Mouse (Mus musculus): ENCODE results near the gene 4930579F01Rik. TPM values are rescaled to one million over a fixed set of nuclear protein-coding genes. Genes with fewer than 3 reads are reported as not detected.

4930579F01Rik gene
- polyA plus RNA-seq, 1 experiment from 2014 or later = not detected

- Histone ChIP-seq H3K4me1 (ENCODE audit: control insufficient read depth, insufficient read depth, low read depth, low read length) (no peaks in the 10 kb centered on the region), H3K4me3 (ENCODE audit: low read length) (no peak overlapping the region; the same call in 1 of the 2 replicates), H3K9ac (ENCODE audit: low read depth, low read length) (peak overlapping the region; percentile 39; the same call in 1 of the 2 replicates), H3K9me3 (ENCODE audit: control insufficient read depth, low read length) (no peaks in the 10 kb centered on the region), H3K27ac (ENCODE audit: low read depth, low read length) (no peak overlapping the region), H3K27me3 (replicated peaks; ENCODE audit: control insufficient read depth, insufficient read depth, low read length) (no peaks in the 10 kb centered on the region), H3K36me3 (ENCODE audit: control insufficient read depth, insufficient read depth, low read length) (no peaks in the 10 kb centered on the region), H3K4me2 (ENCODE audit: low read length) (peak overlapping the region; percentile 49)
- WGBS = 62% methylated on average over 7 of the region's 7 CpGs
- peak; percentile 22; the same call in 1 of the 2 replicates for ATAC-seq
Measured at GRCm38 (mm10) chr3:138198722-138199068, 5.1 kb upstream of the 4930579F01Rik start.

- Histone ChIP-seq H3K9me3 (ENCODE audit: control insufficient read depth, low read length) (no peaks in the 10 kb centered on the region), H3K36me3 (ENCODE audit: control insufficient read depth, insufficient read depth, low read length) (no peaks in the 10 kb centered on the region), H3K27me3 (replicated peaks; ENCODE audit: control insufficient read depth, insufficient read depth, low read length) (no peaks in the 10 kb centered on the region), H3K4me1 (ENCODE audit: control insufficient read depth, insufficient read depth, low read depth, low read length) (no peaks in the 10 kb centered on the region), H3K4me2 (ENCODE audit: low read length) (peak overlapping the region; percentile 49), H3K4me3 (ENCODE audit: low read length) (peak overlapping the region; percentile 23), H3K9ac (ENCODE audit: low read depth, low read length) (peak overlapping the region; percentile 39), H3K27ac (ENCODE audit: low read depth, low read length) (no peak overlapping the region)
- peak; percentile 99 for ATAC-seq
- 22% methylated on average over 20 of the region's 20 CpGs for WGBS
Measured at GRCm38 (mm10) chr3:138197973-138198721, 4.5 kb upstream of the 4930579F01Rik start.

- no peaks in the 10 kb centered on the region for H3K36me3 ChIP-seq (ENCODE audit: control insufficient read depth, insufficient read depth, low read length)
- H3K4me3 ChIP-seq (ENCODE audit: low read length) = no peak overlapping the region
- H3K4me1 ChIP-seq (ENCODE audit: control insufficient read depth, insufficient read depth, low read depth, low read length) = no peaks in the 10 kb centered on the region
- H3K9ac ChIP-seq (ENCODE audit: low read depth, low read length) = no peak overlapping the region
- 59% methylated on average over 9 of the region's 9 CpGs for WGBS
- no peak overlapping the region for H3K4me2 ChIP-seq (ENCODE audit: low read length)
- no peaks in the 10 kb centered on the region for H3K9me3 ChIP-seq (ENCODE audit: control insufficient read depth, low read length)
- no peak overlapping the region for H3K27ac ChIP-seq (ENCODE audit: low read depth, low read length)
- no peaks in the 10 kb centered on the region for H3K27me3 ChIP-seq (replicated peaks; ENCODE audit: control insufficient read depth, insufficient read depth, low read length)
- ATAC-seq = no peak
Measured at GRCm38 (mm10) chr3:138197556-138197955, 3.9 kb upstream of the 4930579F01Rik start.

GRCm38 (mm10) chr3:138197093-138197492 lies 3.5 kb upstream of the 4930579F01Rik start:
- no peak for ATAC-seq
- no peak overlapping the region for H3K9ac ChIP-seq (ENCODE audit: low read depth, low read length)
- H3K4me1 ChIP-seq (ENCODE audit: control insufficient read depth, insufficient read depth, low read depth, low read length) = no peaks in the 10 kb centered on the region
- H3K36me3 ChIP-seq (ENCODE audit: control insufficient read depth, insufficient read depth, low read length) = no peaks in the 10 kb centered on the region
- H3K9me3 ChIP-seq (ENCODE audit: control insufficient read depth, low read length) = no peaks in the 10 kb centered on the region
- H3K4me3 ChIP-seq (ENCODE audit: low read length) = no peak overlapping the region
- H3K27me3 ChIP-seq (replicated peaks; ENCODE audit: control insufficient read depth, insufficient read depth, low read length) = no peaks in the 10 kb centered on the region
- H3K4me2 ChIP-seq (ENCODE audit: low read length) = no peak overlapping the region
- no peak overlapping the region for H3K27ac ChIP-seq (ENCODE audit: low read depth, low read length)
- WGBS = 81% methylated on average over 14 of the region's 14 CpGs

- whole genome bisulfite sequencing = 85% methylated on average over 7 of the region's 7 CpGs
- no peaks in the 10 kb centered on the region for H3K4me1 ChIP-seq (ENCODE audit: control insufficient read depth, insufficient read depth, low read depth, low read length)
- no peak overlapping the region for H3K4me3 ChIP-seq (ENCODE audit: low read length)
- H3K27me3 ChIP-seq (replicated peaks; ENCODE audit: control insufficient read depth, insufficient read depth, low read length) = no peaks in the 10 kb centered on the region
- no peaks in the 10 kb centered on the region for H3K36me3 ChIP-seq (ENCODE audit: control insufficient read depth, insufficient read depth, low read length)
- no peak for ATAC-seq
- no peak overlapping the region for H3K4me2 ChIP-seq (ENCODE audit: low read length)
- H3K9me3 ChIP-seq (ENCODE audit: control insufficient read depth, low read length) = no peaks in the 10 kb centered on the region
- H3K9ac ChIP-seq (ENCODE audit: low read depth, low read length) = no peak overlapping the region
- H3K27ac ChIP-seq (ENCODE audit: low read depth, low read length) = no peak overlapping the region
Measured at GRCm38 (mm10) chr3:138192260-138192659, 1.4 kb downstream of the 4930579F01Rik start.

GRCm38 (mm10) chr3:138185995-138186930 lies 7.4 kb downstream of the 4930579F01Rik start:
- no peaks in the 10 kb centered on the region for H3K27me3 ChIP-seq (replicated peaks; ENCODE audit: control insufficient read depth, insufficient read depth, low read length)
- 66% methylated on average over 26 of the region's 26 CpGs for WGBS
- 0 out of 2 replicates have a peak overlapping the region, but pooled peaks have one; percentile 11 for H3K4me3 ChIP-seq (ENCODE audit: low read length)
- H3K9ac ChIP-seq (ENCODE audit: low read depth, low read length) = no peak overlapping the region
- ATAC-seq = peak; percentile 75
- peak overlapping the region; percentile 30 for H3K4me2 ChIP-seq (ENCODE audit: low read length)
- no peaks in the 10 kb centered on the region for H3K9me3 ChIP-seq (ENCODE audit: control insufficient read depth, low read length)
- H3K27ac ChIP-seq (ENCODE audit: low read depth, low read length) = no peak overlapping the region
- H3K36me3 ChIP-seq (ENCODE audit: control insufficient read depth, insufficient read depth, low read length) = no peaks in the 10 kb centered on the region
- no peaks in the 10 kb centered on the region for H3K4me1 ChIP-seq (ENCODE audit: control insufficient read depth, insufficient read depth, low read depth, low read length)

- no peak for ATAC-seq
- no peak overlapping the region for H3K9ac ChIP-seq (ENCODE audit: low read depth, low read length)
- no peaks in the 10 kb centered on the region for H3K27me3 ChIP-seq (replicated peaks; ENCODE audit: control insufficient read depth, insufficient read depth, low read length)
- 60% methylated on average over 4 of the region's 4 CpGs for WGBS
- H3K9me3 ChIP-seq (ENCODE audit: control insufficient read depth, low read length) = no peaks in the 10 kb centered on the region
- H3K4me3 ChIP-seq (ENCODE audit: low read length) = no peak overlapping the region
- no peak overlapping the region for H3K4me2 ChIP-seq (ENCODE audit: low read length)
- no peaks in the 10 kb centered on the region for H3K36me3 ChIP-seq (ENCODE audit: control insufficient read depth, insufficient read depth, low read length)
- no peak overlapping the region for H3K27ac ChIP-seq (ENCODE audit: low read depth, low read length)
- H3K4me1 ChIP-seq (ENCODE audit: control insufficient read depth, insufficient read depth, low read depth, low read length) = no peaks in the 10 kb centered on the region
Measured at GRCm38 (mm10) chr3:138185290-138185689, 8.3 kb downstream of the 4930579F01Rik start.

- Histone ChIP-seq H3K27me3 (replicated peaks; ENCODE audit: control insufficient read depth, insufficient read depth, low read length) (no peaks in the 10 kb centered on the region), H3K4me2 (ENCODE audit: low read length) (no peak overlapping the region), H3K36me3 (ENCODE audit: control insufficient read depth, insufficient read depth, low read length) (no peaks in the 10 kb centered on the region), H3K9me3 (ENCODE audit: control insufficient read depth, low read length) (no peaks in the 10 kb centered on the region), H3K4me3 (ENCODE audit: low read length) (no peak overlapping the region), H3K4me1 (ENCODE audit: control insufficient read depth, insufficient read depth, low read depth, low read length) (no peaks in the 10 kb centered on the region), H3K27ac (ENCODE audit: low read depth, low read length) (no peak overlapping the region), H3K9ac (ENCODE audit: low read depth, low read length) (no peak overlapping the region)
- no peak for ATAC-seq
- WGBS = 87% methylated on average over 7 of the region's 7 CpGs
Measured at GRCm38 (mm10) chr3:138183371-138183770, 10.3 kb downstream of the 4930579F01Rik start.

- Histone ChIP-seq H3K36me3 (ENCODE audit: control insufficient read depth, insufficient read depth, low read length) (no peaks in the 10 kb centered on the region), H3K4me3 (ENCODE audit: low read length) (no peak overlapping the region), H3K9me3 (ENCODE audit: control insufficient read depth, low read length) (peaks cover 4% of the 10 kb centered on the region; the same call in 1 of the 2 replicates)
Measured at GRCm38 (mm10) chr3:138182019-138182418, 11.6 kb downstream of the 4930579F01Rik start.

More at GRCm38 (mm10) chr3:138182019-138182418, 11.6 kb downstream of the 4930579F01Rik start:
- no peak overlapping the region for H3K9ac ChIP-seq (ENCODE audit: low read depth, low read length)
- WGBS = 87% methylated on average over 2 of the region's 2 CpGs
- H3K4me1 ChIP-seq (ENCODE audit: control insufficient read depth, insufficient read depth, low read depth, low read length) = no peaks in the 10 kb centered on the region
- H3K27me3 ChIP-seq (replicated peaks; ENCODE audit: control insufficient read depth, insufficient read depth, low read length) = no peaks in the 10 kb centered on the region
- H3K27ac ChIP-seq (ENCODE audit: low read depth, low read length) = no peak overlapping the region
- ATAC-seq = no peak
- H3K4me2 ChIP-seq (ENCODE audit: low read length) = no peak overlapping the region

All from hindbrain, embryonic 16.5 days (tissue).